11 mouse cellular contexts compared by ENCODE assay signal in the genomic region with DNA sequence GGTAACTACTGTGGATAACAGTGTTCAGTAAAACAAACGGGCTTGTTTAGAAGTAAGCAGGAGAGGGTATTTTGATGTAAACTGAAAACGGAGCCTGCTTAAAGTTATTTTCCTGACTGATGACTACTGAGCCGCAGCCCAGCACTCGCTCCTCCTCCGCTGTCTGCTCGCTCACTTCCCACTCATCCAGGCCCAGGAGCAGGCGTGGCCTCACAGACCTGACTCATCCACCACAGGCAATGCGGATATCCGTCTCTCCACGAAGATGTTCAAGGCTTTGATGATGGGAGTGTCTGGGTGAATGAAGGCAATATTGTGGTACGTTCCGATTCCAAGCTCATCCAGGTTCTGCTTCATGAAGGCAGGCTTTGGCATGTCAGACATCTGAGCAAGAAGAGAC. TPM values are rescaled to one million over a fixed set of nuclear protein-coding genes. Genes with fewer than 3 reads are reported as not detected.
A peak's percentile ranks its signal among the peaks of the same experiment; 100 is the strongest.
DNase-seq lines count a peak whose midpoint lies in the region; ATAC-seq lines count a peak whose summit lies in the region.
"Had no signal": no experiment of that assay in that cellular context is flagged by ENCODE, and none has a peak within 500 bp of the region (broad histone marks: within the 10 kb centered on the region; RNA-seq: fewer than 3 reads in every experiment).

No protein-coding gene starts in this region.

- H3K9me3 ChIP-seq in hindbrain, embryonic 14.5 days (ENCODE audit: control insufficient read depth, low read length): no peaks in the 10 kb centered on the region
- H3K9me3 ChIP-seq: embryonic facial prominence, embryonic 12.5 days; lung, embryonic 15.5 days had no signal

- H3K4me3 ChIP-seq in hindbrain, embryonic 14.5 days (replicated peaks; ENCODE audit: low read length): no peak overlapping the region
- H3K4me3 ChIP-seq: embryonic facial prominence, embryonic 12.5 days; hindbrain, embryonic 10.5 days; lung, embryonic 15.5 days had no signal

- intact Hi-C loops in left cerebral cortex, postnatal 25 days (cut with DNase I): no loop called here

- no peaks in the 10 kb centered on the region for H3K27me3 ChIP-seq in hindbrain, embryonic 14.5 days (ENCODE audit: control insufficient read depth, insufficient read depth, low read length)
- H3K27me3 ChIP-seq: embryonic facial prominence, embryonic 12.5 days; lung, embryonic 15.5 days had no signal

- no peak overlapping the region for H3K4me2 ChIP-seq in hindbrain, embryonic 14.5 days (replicated peaks)
- H3K4me2 ChIP-seq: embryonic facial prominence, embryonic 12.5 days; lung, embryonic 15.5 days had no signal

- ATAC-seq in hindbrain, embryonic 14.5 days (ENCODE audit: low FRiP score): no peak

- H3K9ac ChIP-seq in hindbrain, embryonic 14.5 days: no peak overlapping the region
- H3K9ac ChIP-seq: embryonic facial prominence, embryonic 12.5 days; lung, embryonic 15.5 days had no signal

- DNase-seq in layer of hippocampus, adult 11-12 months (ENCODE audit: low spot score): peak; percentile 46
- DNase-seq in layer of hippocampus, adult 9-10 months (ENCODE audit: low spot score): no peak
- peak; percentile 76 for DNase-seq in 3134 (ENCODE audit: extremely low read depth, insufficient read length, low spot score)
- DNase-seq in adrenal gland, adult (ENCODE audit: inconsistent age in 2 of 2, low spot score in 1 of 2): peak; percentile 63 to 78
- peak; percentile 65 to 86 for DNase-seq in left cerebral cortex, postnatal 25 days (ENCODE audit: low spot score in 2 of 2)
- DNase-seq in c-Kit-positive CD71-positive TER-119-positive erythroid progenitor cells, embryonic 14.5 days (ENCODE audit: low spot score): no peak
- no peak for DNase-seq in cerebellum, adult 11 months
- DNase-seq in hindbrain, embryonic 14.5 days (ENCODE audit: low spot score): no peak

- 93% methylated on average over 12 of the region's 12 CpGs for WGBS in hindbrain, embryonic 14.5 days

- H3K27ac ChIP-seq in hindbrain, embryonic 14.5 days: no peak overlapping the region
- H3K27ac ChIP-seq: embryonic facial prominence, embryonic 12.5 days; hindbrain, embryonic 10.5 days; lung, embryonic 15.5 days had no signal

- H3K36me3 ChIP-seq in hindbrain, embryonic 14.5 days (replicated peaks; ENCODE audit: control insufficient read depth, insufficient read depth): peaks cover 71% of the 10 kb centered on the region

- no peaks in the 10 kb centered on the region for H3K4me1 ChIP-seq in hindbrain, embryonic 14.5 days (replicated peaks; ENCODE audit: control insufficient read depth, insufficient read depth, low read length)
- H3K4me1 ChIP-seq: embryonic facial prominence, embryonic 12.5 days had no signal

RNA-seq across cellular contexts. Expression of gene Rheb, which starts 28.9 kb away (rescaled TPM):
- 100 to 1,000 TPM; 124 to 131 TPM for total RNA-seq in left cerebral cortex, postnatal 25 days (2021)
- polyA plus RNA-seq in hindbrain, embryonic 14.5 days (2014; fragmentation: Nextera tagmentation; extraction: Ambion mirVana): 235 and 245 TPM in 2 replicates

Comparison
In these comparisons a context has a peak if more than half of its experiments do, and no peak if none do; other contexts are left out.
1. DNase-seq: peak in layer of hippocampus, adult 11-12 months (single experiment), 3134 (single experiment), adrenal gland, adult (2 of 2) and left cerebral cortex, postnatal 25 days (2 of 2); none in layer of hippocampus, adult 9-10 months (single experiment), c-Kit-positive CD71-positive TER-119-positive erythroid progenitor cells, embryonic 14.5 days (single experiment), cerebellum, adult 11 months (single experiment) and hindbrain, embryonic 14.5 days (single experiment).